Mouse (Mus musculus) erythroblast, embryonic 14.5 days (primary cell): Measurements from ENCODE around the gene Ccdc47.

ENCODE experiments used
- GATA1 ChIP-seq: IDR thresholded peaks from 2 replicates; pipeline ENCODE4 v1.6.1; 2012; ENCODE audit warnings: low read length, inconsistent platforms, mixed read lengths
- TAL1 ChIP-seq: IDR thresholded peaks from 3 replicates; pipeline ENCODE4 v1.6.1; 2012; ENCODE audit warnings: low read length, inconsistent platforms, mixed read lengths

- TF ChIP-seq TAL1 (no peak), GATA1 (no peak)
Observed at GRCm38 (mm10) chr11:106178036-106178782, 37.9 kb downstream of the Ccdc47 start.
